Mouse (Mus musculus) ES-E14 (cell line): ENCODE data around the gene Bcr. TPM values are rescaled to one million over a fixed set of nuclear protein-coding genes. Genes with fewer than 3 reads are reported as not detected.
A peak's percentile ranks its signal among the peaks of the same experiment; 100 is the strongest.

Source experiments
- DNase-seq: peaks from one replicate; pipeline ENCODE4 v3.0.0-alpha.2; 2013; ENCODE audit warnings: low read depth, low spot score
- H3K27ac ChIP-seq: 2 replicates; pipeline ENCODE4 v1.5.1; 2012; ENCODE audit warnings: low read depth, mild to moderate bottlenecking, low read length, moderate library complexity, mixed read lengths; ENCODE audit not compliant: poor library complexity, insufficient read depth, severe bottlenecking
- H3K36me3 ChIP-seq: 2 replicates; pipeline ENCODE4 v1.6.1; 2012; ENCODE audit warnings: mild to moderate bottlenecking, low read length, moderate library complexity, mixed read lengths; ENCODE audit not compliant: control insufficient read depth, poor library complexity, insufficient read depth, severe bottlenecking
- H3K4me1 ChIP-seq, 2 experiments: fragments of 150-350 bp in 1 of 2; sonication (generic) in 1 of 2; 2 replicates each; pipeline ENCODE4 v1.6.1; 2012; ENCODE audit warnings: low read length in 2 of 2, mild to moderate bottlenecking in 1 of 2, mixed read lengths in 1 of 2; ENCODE audit not compliant: control insufficient read depth in 2 of 2, insufficient read depth in 2 of 2, poor library complexity in 1 of 2
- H3K4me3 ChIP-seq, 2 experiments: fragments of 150-350 bp in 1 of 2; sonication (generic) in 1 of 2; 2 replicates each; pipeline ENCODE4 v1.5.1; 2012; ENCODE audit warnings: low read length in 2 of 2, low read depth in 1 of 2, mild to moderate bottlenecking in 1 of 2, mixed read lengths in 1 of 2; ENCODE audit not compliant: insufficient read depth in 1 of 2, poor library complexity in 1 of 2, severe bottlenecking in 1 of 2
- H3K9ac ChIP-seq: 2 replicates; pipeline ENCODE4 v1.6.1; 2012; ENCODE audit warnings: low read depth, mild to moderate bottlenecking, low read length, mixed read lengths; ENCODE audit not compliant: poor library complexity, insufficient read depth, severe bottlenecking
- H3K9me3 ChIP-seq: fragments of 150-350 bp; sonication (generic); 2 replicates; pipeline ENCODE4 v1.6.1; 2012; ENCODE audit warnings: low read depth, mild to moderate bottlenecking, low read length; ENCODE audit not compliant: control insufficient read depth, insufficient read depth
- CHD2 ChIP-seq: IDR thresholded peaks from 2 replicates; pipeline ENCODE4 v1.6.1; 2014; ENCODE audit warnings: mild to moderate bottlenecking, low read depth, low read length, inconsistent platforms
- HCFC1 ChIP-seq: IDR thresholded peaks from 2 replicates; pipeline ENCODE4 v1.6.1; 2012; ENCODE audit warnings: low read length, inconsistent platforms, borderline replicate concordance; ENCODE audit not compliant: insufficient read depth
- MAFK ChIP-seq: IDR thresholded peaks from 2 replicates; pipeline ENCODE4 v1.6.1; 2014; ENCODE audit warnings: mild to moderate bottlenecking, low read depth, low read length, inconsistent platforms; ENCODE audit not compliant: insufficient read depth
- ZC3H11A ChIP-seq: IDR thresholded peaks from 2 replicates; pipeline ENCODE4 v1.6.1; 2012; ENCODE audit warnings: low read depth, mild to moderate bottlenecking, inconsistent platforms, low read length, borderline replicate concordance
- ZNF384 ChIP-seq: IDR thresholded peaks from 2 replicates; pipeline ENCODE4 v1.6.1; 2012; ENCODE audit warnings: low read depth, low read length, inconsistent platforms
- in situ Hi-C, 2 experiments: fragments of 600-800 bp; cut with MboI; formaldehyde crosslinking; loops; one replicate each; pipeline ENCODE4 v1.15.1; 2025; ENCODE audit warnings: low sequenced_read_pairs in 2 of 2, inconsistent platforms in 1 of 2; ENCODE audit not compliant: unreplicated experiment in 2 of 2
- total RNA-seq: library from RNA; depleted of rRNA; stranded (reverse); fragments of 300-350 nt; gene quantifications from 2 replicates; pipeline ENCODE4 v1.2.3, GENCODE M21; 2012

The Bcr gene
- total RNA-seq, 1 experiment = 19.5 TPM

- in situ Hi-C loops = loop anchor here in 1 of 2 experiments (10.0 to 25.0 kb wide), 2 partner anchors 102 to 220 kb away; no protein-coding TSS in a partner anchor
- Histone ChIP-seq H3K36me3 (peaks cover 5% of the 10 kb centered on the region; the same call in 1 of the 2 replicates), H3K4me1 (peaks cover 0 to 3% of the 10 kb centered on the region in 2 experiments; a peak in 1 of 4 replicates)
Measured at GRCm38 (mm10) chr10:75156835-75157234, 96.4 kb downstream of the Bcr start.

GRCm38 (mm10) chr10:75157713-75158112 lies 97.3 kb downstream of the Bcr start:
- in situ Hi-C loops = loop anchor here in 1 of 2 experiments (10.0 to 25.0 kb wide), 2 partner anchors 103 to 220 kb away; no protein-coding TSS in a partner anchor
- Histone ChIP-seq H3K27ac (no peak overlapping the region), H3K4me3 (no peak overlapping the region), H3K9me3 (no peaks in the 10 kb centered on the region), H3K9ac (no peak overlapping the region), H3K36me3 (peaks cover 8% of the 10 kb centered on the region; the same call in 1 of the 2 replicates), H3K4me1 (peaks cover 0 to 3% of the 10 kb centered on the region in 2 experiments; a peak in 1 of 4 replicates)
- no peak for DNase-seq
- TF ChIP-seq CHD2 (no peak), ZNF384 (no peak), HCFC1 (no peak), MAFK (no peak), ZC3H11A (no peak)

More at GRCm38 (mm10) chr10:75156835-75157234, 96.4 kb downstream of the Bcr start:
- Histone ChIP-seq H3K9me3 (no peaks in the 10 kb centered on the region), H3K27ac (no peak overlapping the region), H3K9ac (no peak overlapping the region), H3K4me3 (no peak overlapping the region)
- no peak for DNase-seq
- TF ChIP-seq CHD2 (no peak), MAFK (no peak), ZNF384 (no peak), HCFC1 (no peak), ZC3H11A (no peak)

GRCm38 (mm10) chr10:75158356-75158755 lies 98.0 kb downstream of the Bcr start:
- DNase-seq = no peak
- peaks cover 0 to 3% of the 10 kb centered on the region in 2 experiments; a peak in 1 of 4 replicates for H3K4me1 ChIP-seq
- no peak for TF ChIP-seq ZNF384
- TF ChIP-seq MAFK = no peak
- TF ChIP-seq ZC3H11A = no peak
- TF ChIP-seq CHD2 = no peak
- no peak for TF ChIP-seq HCFC1
- no peak overlapping the region for H3K4me3 ChIP-seq
- no peak overlapping the region for H3K9ac ChIP-seq
- no peaks in the 10 kb centered on the region for H3K9me3 ChIP-seq
- H3K27ac ChIP-seq = no peak overlapping the region
- H3K36me3 ChIP-seq = peaks cover 8% of the 10 kb centered on the region; the same call in 1 of the 2 replicates
- in situ Hi-C loops = loop anchor here in 1 of 2 experiments (10.0 to 25.0 kb wide), 2 partner anchors 104 to 221 kb away; no protein-coding TSS in a partner anchor

GRCm38 (mm10) chr10:75160171-75160900 lies 99.9 kb downstream of the Bcr start:
- TF ChIP-seq MAFK = no peak
- no peak for TF ChIP-seq HCFC1
- TF ChIP-seq ZNF384 = no peak
- TF ChIP-seq CHD2 = no peak
- no peak for TF ChIP-seq ZC3H11A
- peak; percentile 30 for DNase-seq
- Histone ChIP-seq H3K9ac (no peak overlapping the region), H3K9me3 (no peaks in the 10 kb centered on the region), H3K4me1 (peaks cover 0 to 3% of the 10 kb centered on the region in 2 experiments; a peak in 1 of 4 replicates), H3K4me3 (no peak overlapping the region), H3K27ac (no peak overlapping the region), H3K36me3 (peaks cover 8% of the 10 kb centered on the region; the same call in 1 of the 2 replicates)
- in situ Hi-C loops = loop anchor here in 1 of 2 experiments (25.0 kb wide), 1 partner anchor 223 kb away; no protein-coding TSS in a partner anchor
